Mouse (Mus musculus) heart, adult 2 months (tissue): Measurements from ENCODE around the gene Hpse.

ENCODE experiments used
- CTCF ChIP-seq: fragments of 200-600 bp; IDR thresholded peaks from 2 replicates; pipeline ENCODE4 v1.8.1; 2022; ENCODE audit warnings: antibody characterized with exemption, mild to moderate bottlenecking, moderate library complexity
- EP300 ChIP-seq: fragments of 200-500 bp; IDR thresholded peaks from 2 replicates; pipeline ENCODE4 v1.6.1; 2011; ENCODE audit warnings: low read depth, low read length, control low read depth; ENCODE audit not compliant: insufficient read depth
- POLR2A ChIP-seq: fragments of 200-500 bp; IDR thresholded peaks from 2 replicates; pipeline ENCODE4 v1.6.1; 2011; ENCODE audit warnings: mild to moderate bottlenecking, low read depth, low read length, control low read depth; ENCODE audit not compliant: insufficient read depth

GRCm38 (mm10) chr5:100760049-100760663, 40.6 kb upstream of the Hpse start:
- no peak for TF ChIP-seq CTCF
- TF ChIP-seq POLR2A: no peak
- no peak for TF ChIP-seq EP300
